Mouse (Mus musculus): ENCODE measurements around the gene Vmn1r209. TPM values are rescaled to one million over a fixed set of nuclear protein-coding genes. Genes with fewer than 3 reads are reported as not detected.

Vmn1r209 gene
- polyA plus RNA-seq, 1 experiment from 2014 or later = not detected

Other genes starting within 250 kb of the Vmn1r209 start
- not detected in 2 replicates for gene Vmn1r205, start 216.7 kb downstream of the Vmn1r209 start, polyA plus RNA-seq (2015; fragmentation: Nextera tagmentation; extraction: Ambion mirVana)
- not detected in 2 replicates for gene Vmn1r206, start 185.4 kb downstream of the Vmn1r209 start, polyA plus RNA-seq (2015; fragmentation: Nextera tagmentation; extraction: Ambion mirVana)
- not detected in 2 replicates for gene Vmn1r207-ps, start 80.1 kb downstream of the Vmn1r209 start, polyA plus RNA-seq (2015; fragmentation: Nextera tagmentation; extraction: Ambion mirVana)
- gene Vmn1r208, start 32.3 kb downstream of the Vmn1r209 start, polyA plus RNA-seq (2015; fragmentation: Nextera tagmentation; extraction: Ambion mirVana) = not detected in 2 replicates
- gene Vmn1r210, start 21.7 kb upstream of the Vmn1r209 start, polyA plus RNA-seq (2015; fragmentation: Nextera tagmentation; extraction: Ambion mirVana) = not detected in 2 replicates
- not detected in 2 replicates for gene Vmn1r211, start 47.9 kb upstream of the Vmn1r209 start, polyA plus RNA-seq (2015; fragmentation: Nextera tagmentation; extraction: Ambion mirVana)
- not detected in 2 replicates for gene Vmn1r212, start 74.5 kb upstream of the Vmn1r209 start, polyA plus RNA-seq (2015; fragmentation: Nextera tagmentation; extraction: Ambion mirVana)
- not detected in 2 replicates for gene Vmn1r213, start 198.0 kb upstream of the Vmn1r209 start, polyA plus RNA-seq (2015; fragmentation: Nextera tagmentation; extraction: Ambion mirVana)
- not detected in 2 replicates for gene Vmn1r214, start 220.7 kb upstream of the Vmn1r209 start, polyA plus RNA-seq (2015; fragmentation: Nextera tagmentation; extraction: Ambion mirVana)

Data from limb, embryonic 15.5 days (tissue).